Mouse (Mus musculus): ENCODE data around the gene Dab2. TPM values are rescaled to one million over a fixed set of nuclear protein-coding genes. Genes with fewer than 3 reads are reported as not detected.

The Dab2 gene
- polyA plus RNA-seq, 1 experiment from 2014 or later: 16.1 TPM

DNA sequence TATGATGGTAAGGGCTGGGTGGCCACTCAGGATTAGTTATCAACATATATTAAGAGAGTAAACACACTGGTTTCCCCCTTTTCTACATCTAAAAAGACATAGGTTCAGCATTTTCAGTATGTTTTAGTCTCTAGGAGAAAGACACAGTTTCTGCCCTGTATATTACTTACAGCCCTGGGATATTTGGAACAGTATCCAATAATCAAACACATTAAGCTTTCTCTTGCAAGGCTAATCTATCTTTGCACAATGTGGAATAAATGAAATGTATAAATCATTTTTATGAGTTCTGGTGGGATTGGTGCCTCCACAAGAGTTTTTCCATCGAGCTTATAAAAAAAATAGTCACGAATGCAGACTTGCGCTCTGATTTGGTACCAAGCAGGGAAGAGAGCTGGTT is 169.8 kb downstream of the Dab2 start:
- Histone ChIP-seq H3K9me3 (ENCODE audit: control insufficient read depth, low read length) (no peaks in the 10 kb centered on the region), H3K4me2 (replicated peaks; ENCODE audit: low read depth) (no peak overlapping the region), H3K27me3 (ENCODE audit: control insufficient read depth, insufficient read depth, low read length) (no peaks in the 10 kb centered on the region), H3K27ac (replicated peaks) (no peak overlapping the region), H3K4me1 (replicated peaks; ENCODE audit: control insufficient read depth, insufficient read depth) (no peaks in the 10 kb centered on the region), H3K36me3 (ENCODE audit: control insufficient read depth, insufficient read depth, low read length) (no peaks in the 10 kb centered on the region), H3K9ac (ENCODE audit: low read length) (no peak overlapping the region), H3K4me3 (ENCODE audit: low read depth, low read length) (no peak overlapping the region)
- 62% methylated on average over 3 of the region's 3 CpGs for WGBS
- no peak for TF ChIP-seq EP300 (optimal IDR thresholded peaks at IDR 0.05)
- TF ChIP-seq CTCF (IDR thresholded peaks at IDR 0.05; ENCODE audit: low read depth): no peak
- no peak for ATAC-seq (ENCODE audit: low FRiP score, low TSS enrichment)
- no peak for DNase-seq (ENCODE audit: low spot score)

- Histone ChIP-seq H3K27me3 (ENCODE audit: control insufficient read depth, insufficient read depth, low read length) (no peaks in the 10 kb centered on the region), H3K4me2 (replicated peaks; ENCODE audit: low read depth) (no peak overlapping the region)
- WGBS: 62% methylated on average over 3 of the region's 3 CpGs
Measured at GRCm38 (mm10) chr15:6483561-6483960, 184.0 kb downstream of the Dab2 start.

More at GRCm38 (mm10) chr15:6483561-6483960, 184.0 kb downstream of the Dab2 start:
- TF ChIP-seq CTCF (IDR thresholded peaks at IDR 0.05; ENCODE audit: low read depth): no peak
- no peak for TF ChIP-seq EP300 (optimal IDR thresholded peaks at IDR 0.05)
- DNase-seq (ENCODE audit: low spot score): no peak
- Histone ChIP-seq H3K27ac (replicated peaks) (no peak overlapping the region), H3K4me1 (replicated peaks; ENCODE audit: control insufficient read depth, insufficient read depth) (no peaks in the 10 kb centered on the region), H3K9me3 (ENCODE audit: control insufficient read depth, low read length) (no peaks in the 10 kb centered on the region), H3K36me3 (ENCODE audit: control insufficient read depth, insufficient read depth, low read length) (no peaks in the 10 kb centered on the region), H3K4me3 (ENCODE audit: low read depth, low read length) (no peak overlapping the region), H3K9ac (ENCODE audit: low read length) (no peak overlapping the region)
- no peak for ATAC-seq (ENCODE audit: low FRiP score, low TSS enrichment)

Other genes starting within 250 kb of the Dab2 start
- gene C9, start 145.5 kb downstream of the Dab2 start, polyA plus RNA-seq (2015; fragmentation: Nextera tagmentation; extraction: Ambion mirVana): not detected in 2 replicates
- gene Fyb, start 223.1 kb downstream of the Dab2 start, polyA plus RNA-seq (2015; fragmentation: Nextera tagmentation; extraction: Ambion mirVana): 5.5 and 7.8 TPM in 2 replicates

Measured in stomach, postnatal 0 days (tissue).